Mouse (Mus musculus): ENCODE results near the gene Tmem239.

The Tmem239 gene

GRCm38 (mm10) chr2:130451086-130451726 is 44.9 kb downstream of the Tmem239 start:
- DNase-seq (ENCODE audit: low spot score in 2 of 2): no peak

- no peak for DNase-seq (ENCODE audit: low spot score in 2 of 2)
Observed at GRCm38 (mm10) chr2:130451727-130452090, 45.4 kb downstream of the Tmem239 start.

- DNase-seq (ENCODE audit: low spot score in 2 of 2): no peak
Observed at GRCm38 (mm10) chr2:130452266-130452665, 46.0 kb downstream of the Tmem239 start.

GRCm38 (mm10) chr2:130453421-130453820 is 47.1 kb downstream of the Tmem239 start:
- DNase-seq (ENCODE audit: low spot score in 2 of 2): no peak

GRCm38 (mm10) chr2:130454748-130455370 is 48.6 kb downstream of the Tmem239 start:
- no peak for DNase-seq (ENCODE audit: low spot score in 2 of 2)
